1 mouse cellular context compared by ENCODE assay signal in the genomic region with DNA sequence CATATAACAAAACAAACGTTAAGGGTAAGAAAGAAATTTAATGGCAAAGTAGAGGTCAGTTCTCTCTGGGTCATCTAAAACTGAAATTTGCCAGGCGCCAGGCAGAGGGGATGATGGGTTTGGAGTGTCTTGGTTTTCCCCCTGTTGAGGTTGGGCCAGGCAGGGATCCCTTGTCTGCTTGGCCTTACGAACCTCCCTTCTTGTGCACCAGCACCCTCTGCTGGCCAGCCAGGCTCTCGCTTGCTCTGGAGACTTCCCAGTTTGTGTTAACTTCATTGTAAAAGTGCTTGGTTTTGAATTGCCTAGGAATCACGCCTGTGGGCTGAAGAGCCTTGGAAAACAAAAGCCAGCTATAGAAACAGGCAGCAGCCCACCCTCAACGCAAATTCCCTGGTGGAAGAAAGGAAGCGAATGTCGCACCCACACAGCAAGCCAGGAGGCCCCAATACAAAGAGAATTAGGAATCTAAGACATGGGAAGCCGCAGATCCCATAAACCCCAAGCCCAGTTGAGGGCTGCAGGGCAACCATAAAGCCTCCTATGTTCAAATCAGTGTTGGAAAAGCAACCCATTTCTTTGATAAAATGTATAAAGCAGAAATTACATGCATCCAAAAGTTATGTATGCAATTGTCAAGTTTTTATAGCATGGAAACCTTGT.
TF ChIP-seq lines count a peak whose summit lies in the region.

No protein-coding gene starts in this region.

TF ChIP-seq in C2C12, 6 proteins besides CTCF, POLR2A, EP300 and RAD21:
- TF ChIP-seq USF1 (IDR thresholded peaks at IDR 0.05; ENCODE audit: low read depth) = no peak
- no peak for TF ChIP-seq MAX (IDR thresholded peaks at IDR 0.05)
- no peak for TF ChIP-seq CEBPB (IDR thresholded peaks at IDR 0.05; ENCODE audit: low read depth)
- TF ChIP-seq FOSL1 (IDR thresholded peaks at IDR 0.05; ENCODE audit: insufficient read depth, low read length, poor library complexity, severe bottlenecking) = no peak
- TF ChIP-seq MYOG (IDR thresholded peaks at IDR 0.05; ENCODE audit: control insufficient read depth, extremely low read depth, insufficient read length) = no peak
- no peak for TF ChIP-seq MYOD1 (IDR thresholded peaks at IDR 0.05; ENCODE audit: control insufficient read depth, insufficient read length, low read depth)
